Mouse (Mus musculus) heart, embryonic 11.5 days (tissue): ENCODE measurements around the gene Eno1. TPM values are rescaled to one million over a fixed set of nuclear protein-coding genes. Genes with fewer than 3 reads are reported as not detected.

Experiments used
- ATAC-seq: fragments of 200-750 bp; cut with Nextera tagmentation; replicated peaks from 2 replicates; pipeline ENCODE4 v1.8.0; 2017; ENCODE audit warnings: moderate library complexity; ENCODE audit not compliant: insufficient number of reproducible peaks, low FRiP score, low TSS enrichment
- H3K27ac ChIP-seq: fragments of 300-500 bp; sonication (generic); 2 replicates; pipeline ENCODE4 v1.5.1; 2014; ENCODE audit warnings: mild to moderate bottlenecking, low read depth, low read length
- H3K27me3 ChIP-seq: fragments of 300-500 bp; sonication (generic); 2 replicates; pipeline ENCODE4 v1.6.1; 2014; ENCODE audit warnings: mild to moderate bottlenecking, low read length, mixed read lengths; ENCODE audit not compliant: control insufficient read depth, insufficient read depth
- H3K36me3 ChIP-seq: fragments of 300-500 bp; sonication (generic); 2 replicates; pipeline ENCODE4 v1.6.1; 2014; ENCODE audit warnings: mild to moderate bottlenecking, low read length, moderate library complexity, mixed read lengths; ENCODE audit not compliant: control insufficient read depth, insufficient read depth
- H3K4me1 ChIP-seq: fragments of 300-500 bp; sonication (generic); 2 replicates; pipeline ENCODE4 v1.6.1; 2014; ENCODE audit warnings: low read length; ENCODE audit not compliant: control insufficient read depth, insufficient read depth
- H3K4me2 ChIP-seq: fragments of 300-500 bp; sonication (generic); 2 replicates; pipeline ENCODE4 v1.6.1; 2014; ENCODE audit warnings: mild to moderate bottlenecking, moderate library complexity
- H3K4me3 ChIP-seq: fragments of 300-500 bp; sonication (generic); 2 replicates; pipeline ENCODE4 v1.5.1; 2014; ENCODE audit warnings: low read depth, low read length
- H3K9ac ChIP-seq: fragments of 300-500 bp; sonication (generic); 2 replicates; pipeline ENCODE4 v1.6.1; 2014; ENCODE audit warnings: mild to moderate bottlenecking, low read depth, low read length, moderate library complexity
- H3K9me3 ChIP-seq: fragments of 300-500 bp; sonication (generic); replicated peaks from 2 replicates; pipeline ENCODE4 v1.6.1; 2016; ENCODE audit warnings: low read length; ENCODE audit not compliant: control insufficient read depth
- WGBS: fragments of 180-500 bp; shearing (Covaris S2); extraction: QIAGEN DNeasy Blood & Tissue Kit; methylation state at CpG from one replicate; pipeline ENCODE4 v1.1.7; 2014; ENCODE audit not compliant: insufficient replicate concordance; 5-methylcytosine and 5-hydroxymethylcytosine counted together
- polyA plus RNA-seq: library from polyadenylated mRNA; unstranded; fragments of >200 nt; fragmentation: Nextera tagmentation; extraction: Ambion mirVana; gene quantifications from 2 replicates; pipeline ENCODE4 v1.2.1, GENCODE M21; 2014

Gene Eno1
- polyA plus RNA-seq, 1 experiment from 2014 or later, result 2,057 TPM

DNA sequence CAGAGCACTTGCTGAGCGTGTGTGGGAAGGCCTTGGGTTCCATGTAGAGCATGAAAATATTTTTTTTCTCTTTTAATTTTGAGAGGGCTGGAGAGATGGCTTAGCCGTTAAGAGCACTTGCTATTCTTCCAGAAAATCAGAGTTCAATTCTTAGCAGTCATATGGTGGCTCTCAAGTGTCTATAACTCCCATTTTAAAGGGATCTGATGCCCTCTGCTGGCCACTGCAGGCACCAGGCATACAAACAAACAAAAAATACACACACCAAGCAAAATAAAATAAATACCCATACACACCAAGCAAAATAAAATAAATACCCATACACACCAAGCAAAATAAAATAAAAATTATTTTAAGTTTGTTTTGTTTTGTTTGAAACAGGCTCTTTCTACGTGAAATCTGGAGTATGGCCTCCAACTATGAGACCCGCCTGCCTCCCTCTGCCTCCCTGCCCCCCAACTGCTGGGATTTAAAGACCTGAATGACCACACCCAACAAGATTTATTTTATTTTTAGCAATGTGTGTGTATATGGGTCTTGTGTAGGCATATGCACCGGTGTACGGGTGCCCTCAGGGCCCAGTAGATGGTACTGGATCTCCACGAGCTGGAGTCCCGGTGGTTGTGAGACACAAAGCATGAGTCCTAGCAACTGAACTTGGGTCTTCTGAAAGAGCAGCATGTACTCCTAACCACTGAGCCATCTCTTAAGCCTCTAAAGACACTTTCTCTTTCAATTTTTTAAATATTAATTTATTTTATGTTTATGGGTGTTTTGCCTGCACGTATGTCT, 16.8 kb upstream of the Eno1 start:
- Histone ChIP-seq H3K36me3 (no peaks in the 10 kb centered on the region), H3K27ac (no peak overlapping the region), H3K4me1 (no peaks in the 10 kb centered on the region; the same call in 1 of the 2 replicates), H3K4me3 (no peak overlapping the region), H3K4me2 (no peak overlapping the region), H3K27me3 (no peaks in the 10 kb centered on the region), H3K9ac (no peak overlapping the region), H3K9me3 (no peaks in the 10 kb centered on the region)
- ATAC-seq, result no peak
- 71% methylated on average over 9 of the region's 9 CpGs for WGBS

DNA sequence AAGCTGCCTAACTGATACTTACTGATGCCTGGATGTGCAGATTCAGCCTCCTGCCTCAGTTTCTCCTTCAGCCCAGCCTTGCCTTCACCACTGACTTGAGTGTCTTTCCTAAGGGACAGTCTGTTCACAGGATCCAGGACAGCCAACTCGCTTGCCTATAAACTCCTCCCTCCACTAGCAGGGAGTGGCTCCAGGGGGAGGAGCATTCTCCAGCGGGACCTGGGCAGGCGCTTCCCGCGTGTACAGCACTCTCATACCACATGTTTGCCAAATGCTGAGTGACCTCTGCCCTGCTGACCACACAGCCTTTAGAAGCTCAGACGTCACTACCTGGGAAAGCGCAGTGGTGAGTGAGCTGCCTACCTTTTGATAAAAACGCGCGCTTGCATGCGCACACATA, 15.9 kb upstream of the Eno1 start:
- Histone ChIP-seq H3K4me3 (no peak overlapping the region), H3K9ac (no peak overlapping the region)

DNA sequence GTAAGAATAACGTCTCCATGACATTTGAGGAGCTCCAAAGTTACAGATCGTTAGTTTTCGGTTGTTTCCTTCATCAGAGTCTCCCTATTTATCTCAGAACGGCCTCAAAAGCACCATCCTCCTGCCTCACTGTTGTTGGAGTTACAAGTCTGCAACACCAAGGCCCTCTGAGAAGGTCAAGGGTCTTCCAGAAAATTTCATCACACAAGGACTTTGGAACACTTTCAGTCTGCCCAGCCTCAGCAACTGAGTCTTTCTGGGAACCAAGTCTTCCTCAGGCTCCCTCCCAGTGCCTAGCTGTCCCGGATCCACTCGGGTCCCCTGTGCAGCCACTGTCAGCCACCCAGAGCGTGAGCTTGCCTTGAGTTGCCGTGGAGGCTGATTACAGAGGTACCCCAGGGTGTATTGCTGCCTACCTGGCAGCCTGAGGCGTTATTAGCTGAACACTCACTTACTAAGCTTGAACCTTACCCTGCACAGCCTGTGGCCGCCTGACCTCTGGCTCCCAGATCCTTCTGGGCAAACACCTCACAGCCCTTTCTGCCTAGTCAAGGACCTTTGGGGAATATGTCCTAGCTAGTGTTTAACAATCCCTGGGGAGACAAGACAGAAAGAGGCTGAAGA, 15.4 kb upstream of the Eno1 start:
- Histone ChIP-seq H3K27ac (no peak overlapping the region), H3K36me3 (no peaks in the 10 kb centered on the region), H3K9ac (no peak overlapping the region), H3K27me3 (no peaks in the 10 kb centered on the region), H3K4me1 (no peaks in the 10 kb centered on the region; the same call in 1 of the 2 replicates), H3K9me3 (no peaks in the 10 kb centered on the region), H3K4me3 (no peak overlapping the region), H3K4me2 (peak overlapping the region; percentile 48)
- ATAC-seq, result no peak
- WGBS, result 40% methylated on average over 10 of the region's 10 CpGs

More for the DNA sequence above, 15.9 kb upstream of the Eno1 start:
- Histone ChIP-seq H3K9me3 (no peaks in the 10 kb centered on the region), H3K27ac (no peak overlapping the region), H3K27me3 (no peaks in the 10 kb centered on the region), H3K36me3 (no peaks in the 10 kb centered on the region), H3K4me2 (peak overlapping the region; percentile 48), H3K4me1 (no peaks in the 10 kb centered on the region; the same call in 1 of the 2 replicates)
- ATAC-seq, result peak; percentile 67; the same call in 1 of the 2 replicates
- WGBS, result 16% methylated on average over 11 of the region's 11 CpGs

DNA sequence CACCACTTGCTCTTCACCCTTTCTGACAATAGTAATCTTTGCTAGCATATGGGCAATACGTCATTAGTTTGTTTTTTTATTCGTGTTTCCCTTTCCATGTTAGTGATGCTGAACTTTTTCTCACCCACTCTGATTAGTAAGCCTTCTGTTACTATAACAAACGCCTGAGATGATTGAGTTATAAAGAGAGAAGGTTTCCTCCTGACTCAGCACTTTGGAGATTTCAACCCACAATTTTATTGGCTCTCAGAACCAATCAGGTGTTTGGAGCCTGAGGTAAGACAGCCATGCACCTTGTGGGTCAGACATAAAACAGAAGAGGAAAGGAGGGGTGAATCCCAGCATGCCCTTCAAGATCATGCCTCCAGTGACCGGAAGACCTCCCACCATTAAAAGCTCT, 12.7 kb upstream of the Eno1 start:
- Histone ChIP-seq H3K9me3 (no peaks in the 10 kb centered on the region), H3K36me3 (no peaks in the 10 kb centered on the region), H3K4me3 (no peak overlapping the region), H3K9ac (no peak overlapping the region), H3K27me3 (no peaks in the 10 kb centered on the region), H3K27ac (no peak overlapping the region), H3K4me2 (no peak overlapping the region), H3K4me1 (no peaks in the 10 kb centered on the region)
- ATAC-seq, result no peak
- WGBS, result 84% methylated on average over 4 of the region's 4 CpGs

DNA sequence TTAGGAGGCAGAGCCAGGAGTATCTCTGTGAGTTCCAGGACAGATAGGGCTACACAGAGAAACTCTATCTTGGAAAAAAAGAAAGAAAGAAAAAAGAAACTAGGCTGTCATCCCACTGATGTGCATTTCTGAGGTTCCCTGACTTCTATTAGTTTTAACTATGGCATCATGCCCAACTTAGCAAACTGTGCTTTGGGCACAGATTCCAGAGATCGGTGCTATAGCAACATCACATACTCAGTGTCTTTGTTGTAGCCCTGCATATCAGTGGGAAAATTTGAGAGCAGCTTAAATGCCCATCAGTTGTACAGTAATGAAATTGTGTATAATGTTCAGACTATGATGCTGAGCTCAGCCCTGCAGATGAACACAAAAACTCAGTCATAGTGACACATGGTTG, 10.8 kb upstream of the Eno1 start:
- Histone ChIP-seq H3K27me3 (no peaks in the 10 kb centered on the region), H3K4me3 (no peak overlapping the region), H3K36me3 (no peaks in the 10 kb centered on the region), H3K9ac (no peak overlapping the region), H3K4me1 (peaks cover 10% of the 10 kb centered on the region), H3K4me2 (no peak overlapping the region), H3K9me3 (no peaks in the 10 kb centered on the region), H3K27ac (no peak overlapping the region)
- ATAC-seq, result no peak
- 91% methylated on average over 1 of the region's 1 CpGs for WGBS

DNA sequence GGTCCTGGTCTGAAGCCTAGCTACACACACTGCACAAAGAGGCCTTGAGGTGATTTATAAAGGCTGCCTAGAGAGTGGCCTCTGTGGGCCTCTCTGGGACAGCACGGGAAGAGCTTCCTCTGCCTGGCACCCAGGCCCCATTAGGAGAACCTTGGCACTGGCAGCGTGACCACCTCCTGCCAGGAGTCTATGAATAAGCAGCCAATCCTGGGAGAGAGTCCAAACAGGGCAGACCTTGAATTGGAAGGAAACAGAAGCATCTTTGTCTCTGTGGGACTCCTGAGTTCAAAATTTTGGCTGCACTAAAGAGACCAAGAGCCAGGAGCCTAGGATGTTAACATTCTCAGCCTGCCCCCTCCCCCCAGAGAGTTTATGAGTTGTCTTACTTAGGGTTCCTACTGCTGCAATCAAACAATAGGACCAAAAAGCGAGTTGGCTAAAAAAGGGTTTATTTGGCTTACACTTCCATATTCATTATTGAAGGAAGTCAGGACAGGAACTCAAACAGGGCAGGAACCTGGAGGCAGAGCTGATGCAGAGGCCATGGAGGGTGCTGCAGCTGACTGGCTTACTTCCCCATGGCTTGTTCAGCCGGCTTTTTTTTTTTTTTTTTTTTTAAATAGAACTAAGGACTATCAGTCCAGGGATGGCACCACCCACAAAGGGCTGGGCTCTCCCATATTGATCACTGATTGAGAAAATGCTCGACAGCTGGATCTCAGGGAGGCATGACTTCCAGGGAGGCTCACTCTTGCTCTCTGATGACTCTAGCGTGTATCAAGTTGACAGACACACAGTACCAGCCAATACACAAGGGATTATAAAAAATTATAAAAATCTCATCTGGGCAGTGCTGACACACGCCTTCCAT, 9.5 kb upstream of the Eno1 start:
- no peak overlapping the region for H3K4me2 ChIP-seq
- no peak overlapping the region for H3K9ac ChIP-seq
- no peaks in the 10 kb centered on the region for H3K9me3 ChIP-seq
- H3K4me1 ChIP-seq, result peaks cover 23% of the 10 kb centered on the region
- ATAC-seq, result no peak
- WGBS, result 64% methylated on average over 7 of the region's 7 CpGs
- H3K4me3 ChIP-seq, result no peak overlapping the region
- no peak overlapping the region for H3K27ac ChIP-seq
- H3K36me3 ChIP-seq, result no peaks in the 10 kb centered on the region
- H3K27me3 ChIP-seq, result no peaks in the 10 kb centered on the region

DNA sequence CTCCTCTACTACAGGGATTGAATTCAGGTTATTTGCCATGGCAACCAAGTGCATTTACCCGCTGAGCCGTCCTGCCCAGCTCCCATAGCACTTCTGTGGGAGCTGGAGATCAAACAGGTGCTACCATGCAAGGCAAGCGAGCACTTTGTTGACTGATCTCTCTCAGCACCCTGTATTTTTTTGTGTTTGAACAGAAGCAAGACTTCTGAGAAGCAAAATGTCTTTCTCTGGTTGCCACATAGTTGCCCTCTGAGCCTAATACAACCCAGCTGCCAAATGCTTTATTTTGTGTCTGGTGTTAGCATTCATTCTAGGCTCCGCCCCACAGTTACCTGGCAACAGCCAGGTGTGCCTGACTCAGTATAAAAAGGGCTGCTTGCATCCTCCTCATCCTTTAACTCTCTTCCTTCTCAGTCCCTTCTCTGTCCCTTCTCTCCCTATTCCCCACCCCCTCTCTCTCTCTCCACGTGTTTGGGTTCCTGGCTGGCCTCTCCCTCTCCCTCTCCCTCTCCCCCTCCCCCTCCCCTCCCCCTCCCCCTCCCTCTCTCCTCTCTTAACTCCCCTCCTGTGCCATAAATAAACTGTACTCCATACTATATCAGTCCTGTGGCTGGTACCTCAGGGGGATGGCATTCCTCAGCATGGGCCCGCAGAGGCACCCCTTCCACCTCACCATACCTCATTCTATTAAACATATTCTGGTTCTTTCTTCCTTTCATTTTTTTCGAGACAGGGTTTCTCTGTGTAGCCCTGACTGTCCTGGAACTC, 7.8 kb upstream of the Eno1 start:
- no peaks in the 10 kb centered on the region for H3K9me3 ChIP-seq
- H3K4me2 ChIP-seq, result no peak overlapping the region
- H3K27me3 ChIP-seq, result no peaks in the 10 kb centered on the region
- no peak overlapping the region for H3K27ac ChIP-seq
- WGBS, result 37% methylated on average over 7 of the region's 7 CpGs
- H3K4me3 ChIP-seq, result no peak overlapping the region
- no peak for ATAC-seq
- no peak overlapping the region for H3K9ac ChIP-seq
- no peaks in the 10 kb centered on the region for H3K36me3 ChIP-seq
- peaks cover 24% of the 10 kb centered on the region for H3K4me1 ChIP-seq
